Mouse (Mus musculus): ENCODE data around the gene Atp7b.

GRCm38 (mm10) chr8:21966646-21967045 lies 93.5 kb downstream of the Atp7b start:
- no peak for TF ChIP-seq CTCF (IDR thresholded peaks at IDR 0.05 in 2 of 3, conservative IDR thresholded peaks at IDR 0.05 in 1 of 3; ENCODE audit: control insufficient read depth in 1 of 3, insufficient read depth in 1 of 3, low read depth in 2 of 3, low read length in 3 of 3, poor library complexity in 1 of 3, severe bottlenecking in 1 of 3)
- no peak for TF ChIP-seq CHD1 (IDR thresholded peaks at IDR 0.05; ENCODE audit: low read depth, low read length)
